Mouse (Mus musculus) forebrain, embryonic 12.5 days (tissue): ENCODE results near the gene Hsd17b1. TPM values are rescaled to one million over a fixed set of nuclear protein-coding genes. Genes with fewer than 3 reads are reported as not detected.

Experiments
- ATAC-seq: fragments of 200-750 bp; cut with Nextera tagmentation; 2 replicates; pipeline ENCODE4 v1.8.0; 2017; ENCODE audit warnings: moderate TSS enrichment; ENCODE audit not compliant: low FRiP score
- H3K27ac ChIP-seq: fragments of 300-500 bp; sonication (generic); 2 replicates; pipeline ENCODE4 v1.5.1; 2016; ENCODE audit warnings: mild to moderate bottlenecking
- H3K27me3 ChIP-seq: fragments of 300-500 bp; sonication (generic); 2 replicates; pipeline ENCODE4 v1.6.1; 2016; ENCODE audit warnings: mild to moderate bottlenecking
- H3K36me3 ChIP-seq: fragments of 300-500 bp; sonication (generic); replicated peaks from 2 replicates; pipeline ENCODE4 v1.6.1; 2016; ENCODE audit warnings: mild to moderate bottlenecking
- H3K4me1 ChIP-seq: fragments of 300-500 bp; sonication (generic); 2 replicates; pipeline ENCODE4 v1.6.1; 2016
- H3K4me2 ChIP-seq: fragments of 300-500 bp; sonication (generic); 2 replicates; pipeline ENCODE4 v1.6.1; 2016; ENCODE audit warnings: mild to moderate bottlenecking, moderate library complexity
- H3K4me3 ChIP-seq: fragments of 300-500 bp; sonication (generic); replicated peaks from 2 replicates; pipeline ENCODE4 v1.5.1; 2016; ENCODE audit warnings: mild to moderate bottlenecking
- H3K9ac ChIP-seq: fragments of 300-500 bp; sonication (generic); 2 replicates; pipeline ENCODE4 v1.6.1; 2016; ENCODE audit warnings: mild to moderate bottlenecking
- H3K9me3 ChIP-seq: fragments of 300-500 bp; sonication (generic); 2 replicates; pipeline ENCODE4 v1.6.1; 2016
- WGBS: fragments of 180-500 bp; shearing (Covaris S2); methylation state at CpG from one replicate; pipeline ENCODE4 v1.1.7; 2016; 5-methylcytosine and 5-hydroxymethylcytosine counted together
- polyA plus RNA-seq: library from polyadenylated mRNA; unstranded; fragments of >200 nt; fragmentation: Nextera tagmentation; extraction: Ambion mirVana; gene quantifications from 2 replicates; pipeline ENCODE4 v1.2.1, GENCODE M21; 2016

The Hsd17b1 gene
- polyA plus RNA-seq, 1 experiment from 2014 or later = 0.33 TPM

- no peak for ATAC-seq
- WGBS = 74% methylated on average over 12 of the region's 12 CpGs
- Histone ChIP-seq H3K9ac (no peak overlapping the region), H3K36me3 (peaks cover 53% of the 10 kb centered on the region), H3K27ac (no peak overlapping the region), H3K27me3 (0 out of 2 replicates have a peak, but pooled peaks cover 7% of the 10 kb centered on the region), H3K4me3 (no peak overlapping the region), H3K4me2 (no peak overlapping the region), H3K4me1 (peaks cover 9% of the 10 kb centered on the region; the same call in 1 of the 2 replicates), H3K9me3 (no peaks in the 10 kb centered on the region)
These were observed 15.9 kb upstream of the Hsd17b1 start for GRCm38 (mm10) chr11:101062165-101062884.

- Histone ChIP-seq H3K4me1 (peaks cover 9% of the 10 kb centered on the region; the same call in 1 of the 2 replicates), H3K27ac (peak overlapping the region; percentile 73), H3K36me3 (peaks cover 51% of the 10 kb centered on the region), H3K27me3 (0 out of 2 replicates have a peak, but pooled peaks cover 7% of the 10 kb centered on the region), H3K4me3 (no peak overlapping the region), H3K4me2 (no peak overlapping the region), H3K9ac (no peak overlapping the region), H3K9me3 (no peaks in the 10 kb centered on the region)
- 83% methylated on average over 14 of the region's 14 CpGs for WGBS
- ATAC-seq = no peak
These were observed 15.1 kb upstream of the Hsd17b1 start for GRCm38 (mm10) chr11:101062971-101063675.

- Histone ChIP-seq H3K27me3 (0 out of 2 replicates have a peak, but pooled peaks cover 7% of the 10 kb centered on the region), H3K4me1 (peaks cover 9% of the 10 kb centered on the region; the same call in 1 of the 2 replicates), H3K4me3 (no peak overlapping the region), H3K27ac (peak overlapping the region; percentile 73), H3K4me2 (no peak overlapping the region), H3K9me3 (no peaks in the 10 kb centered on the region), H3K9ac (no peak overlapping the region), H3K36me3 (peaks cover 46% of the 10 kb centered on the region)
- ATAC-seq = no peak
- WGBS = 65% methylated on average over 12 of the region's 12 CpGs
These were observed 14.4 kb upstream of the Hsd17b1 start for GRCm38 (mm10) chr11:101063676-101064327.

- Histone ChIP-seq H3K36me3 (peaks cover 39% of the 10 kb centered on the region), H3K4me1 (peaks cover 12% of the 10 kb centered on the region), H3K27me3 (0 out of 2 replicates have a peak, but pooled peaks cover 7% of the 10 kb centered on the region), H3K27ac (peak overlapping the region; percentile 73; the same call in 1 of the 2 replicates), H3K4me3 (no peak overlapping the region), H3K4me2 (no peak overlapping the region), H3K9me3 (no peaks in the 10 kb centered on the region), H3K9ac (no peak overlapping the region)
- no peak for ATAC-seq
- WGBS = 85% methylated on average over 4 of the region's 4 CpGs
These were observed 13.7 kb upstream of the Hsd17b1 start for GRCm38 (mm10) chr11:101064462-101064861.

GRCm38 (mm10) chr11:101065002-101065401, 13.2 kb upstream of the Hsd17b1 start:
- H3K4me3 ChIP-seq = no peak overlapping the region
- 93% methylated on average over 9 of the region's 9 CpGs for WGBS
- peaks cover 12% of the 10 kb centered on the region for H3K4me1 ChIP-seq
- no peak overlapping the region for H3K4me2 ChIP-seq
- peaks cover 35% of the 10 kb centered on the region for H3K36me3 ChIP-seq
- no peaks in the 10 kb centered on the region for H3K9me3 ChIP-seq
- H3K9ac ChIP-seq = no peak overlapping the region
- no peak for ATAC-seq
- 0 out of 2 replicates have a peak, but pooled peaks cover 7% of the 10 kb centered on the region for H3K27me3 ChIP-seq
- no peak overlapping the region for H3K27ac ChIP-seq

GRCm38 (mm10) chr11:101066549-101067412, 11.4 kb upstream of the Hsd17b1 start:
- H3K27ac ChIP-seq = no peak overlapping the region
- WGBS = 19% methylated on average over 18 of the region's 18 CpGs
- no peaks in the 10 kb centered on the region for H3K9me3 ChIP-seq
- H3K4me2 ChIP-seq = peak overlapping the region; percentile 59
- H3K27me3 ChIP-seq = peaks cover 13% of the 10 kb centered on the region
- peak overlapping the region; percentile 33 for H3K4me3 ChIP-seq
- peaks cover 21% of the 10 kb centered on the region for H3K36me3 ChIP-seq
- peak; percentile 36; the same call in 1 of the 2 replicates for ATAC-seq
- peaks cover 19% of the 10 kb centered on the region for H3K4me1 ChIP-seq
- H3K9ac ChIP-seq = peak overlapping the region; percentile 40

GRCm38 (mm10) chr11:101069391-101070188, 8.6 kb upstream of the Hsd17b1 start, which contains the start of gene Naglu:
TSS of gene Naglu (plus strand) at chr11:101070012.
- ATAC-seq = peak; percentile 92
- Histone ChIP-seq H3K4me3 (peak within 1 kb of the TSS; percentile 73), H3K4me1 (peaks cover 19% of the 10 kb centered on the region), H3K9me3 (no peaks in the 10 kb centered on the region), H3K36me3 (no peaks in the 10 kb centered on the region), H3K27me3 (peaks cover 20% of the 10 kb centered on the region), H3K27ac (no peak within 1 kb of the TSS), H3K9ac (peak within 1 kb of the TSS; percentile 73), H3K4me2 (peak within 1 kb of the TSS; percentile 96)
- 6% methylated on average over 35 of the region's 35 CpGs for WGBS

GRCm38 (mm10) chr11:101070189-101070527, 8.1 kb upstream of the Hsd17b1 start:
- under 1% methylated on average over 36 of the region's 36 CpGs for WGBS
- H3K27me3 ChIP-seq = peaks cover 20% of the 10 kb centered on the region

GRCm38 (mm10) chr11:101070987-101071386, 7.2 kb upstream of the Hsd17b1 start:
- peak overlapping the region; percentile 96; the same call in 1 of the 2 replicates for H3K4me2 ChIP-seq
- 0 out of 2 replicates have a peak overlapping the region, but pooled peaks have one; percentile 73 for H3K9ac ChIP-seq
- H3K27me3 ChIP-seq = peaks cover 20% of the 10 kb centered on the region
- 76% methylated on average over 6 of the region's 6 CpGs for WGBS
- ATAC-seq = no peak
- no peaks in the 10 kb centered on the region for H3K36me3 ChIP-seq
- no peaks in the 10 kb centered on the region for H3K9me3 ChIP-seq
- peaks cover 19% of the 10 kb centered on the region for H3K4me1 ChIP-seq
- H3K27ac ChIP-seq = no peak overlapping the region
- peak overlapping the region; percentile 73; the same call in 1 of the 2 replicates for H3K4me3 ChIP-seq

More at GRCm38 (mm10) chr11:101070189-101070527, 8.1 kb upstream of the Hsd17b1 start:
- H3K4me1 ChIP-seq = peaks cover 19% of the 10 kb centered on the region
- H3K4me2 ChIP-seq = peak overlapping the region; percentile 96
- no peak overlapping the region for H3K27ac ChIP-seq
- H3K36me3 ChIP-seq = no peaks in the 10 kb centered on the region
- peak overlapping the region; percentile 73 for H3K9ac ChIP-seq
- peak overlapping the region; percentile 73 for H3K4me3 ChIP-seq
- ATAC-seq = peak; percentile 61
- H3K9me3 ChIP-seq = no peaks in the 10 kb centered on the region

GRCm38 (mm10) chr11:101071810-101072428, 6.3 kb upstream of the Hsd17b1 start:
- peaks cover 24% of the 10 kb centered on the region for H3K27me3 ChIP-seq
- peaks cover 13% of the 10 kb centered on the region for H3K4me1 ChIP-seq
- H3K4me3 ChIP-seq = no peak overlapping the region
- 73% methylated on average over 14 of the region's 14 CpGs for WGBS
- H3K9ac ChIP-seq = no peak overlapping the region
- no peak overlapping the region for H3K4me2 ChIP-seq
- H3K36me3 ChIP-seq = no peaks in the 10 kb centered on the region
- no peak for ATAC-seq
- H3K9me3 ChIP-seq = no peaks in the 10 kb centered on the region
- H3K27ac ChIP-seq = no peak overlapping the region
